Mouse (Mus musculus) kidney, postnatal 0 days (tissue): ENCODE measurements around the gene Thrb. TPM values are rescaled to one million over a fixed set of nuclear protein-coding genes. Genes with fewer than 3 reads are reported as not detected.

Experiments used
- ATAC-seq: fragments of 200-750 bp; cut with Nextera tagmentation; replicated peaks from 2 replicates; pipeline ENCODE4 v1.8.0; 2017; ENCODE audit warnings: low read depth, moderate number of reproducible peaks, moderate TSS enrichment, moderate library complexity; ENCODE audit not compliant: low FRiP score
- DNase-seq: peaks from one replicate; pipeline ENCODE4 v3.0.0-alpha.2; 2016; ENCODE audit warnings: low spot score
- H3K27ac ChIP-seq: fragments of 300-500 bp; sonication (generic); 2 replicates; pipeline ENCODE4 v1.5.1; 2014; ENCODE audit warnings: mild to moderate bottlenecking
- H3K27me3 ChIP-seq: fragments of 300-500 bp; sonication (generic); 2 replicates; pipeline ENCODE4 v1.6.1; 2014; ENCODE audit warnings: low read length, mixed read lengths; ENCODE audit not compliant: insufficient read depth
- H3K36me3 ChIP-seq: fragments of 300-500 bp; sonication (generic); 2 replicates; pipeline ENCODE4 v1.6.1; 2014; ENCODE audit warnings: low read length, mixed read lengths; ENCODE audit not compliant: insufficient read depth
- H3K4me1 ChIP-seq: fragments of 300-500 bp; sonication (generic); replicated peaks from 2 replicates; pipeline ENCODE4 v1.6.1; 2014; ENCODE audit warnings: antibody characterized with exemption, low read length, mixed read lengths; ENCODE audit not compliant: insufficient read depth
- H3K4me2 ChIP-seq: fragments of 300-500 bp; sonication (generic); 2 replicates; pipeline ENCODE4 v1.6.1; 2014; ENCODE audit warnings: mild to moderate bottlenecking, low read length, moderate library complexity, mixed read lengths
- H3K4me3 ChIP-seq: fragments of 300-500 bp; sonication (generic); replicated peaks from 2 replicates; pipeline ENCODE4 v1.5.1; 2014; ENCODE audit warnings: low read depth, low read length
- H3K9ac ChIP-seq: fragments of 300-500 bp; sonication (generic); 2 replicates; pipeline ENCODE4 v1.6.1; 2014; ENCODE audit warnings: low read depth, low read length
- H3K9me3 ChIP-seq: fragments of 300-500 bp; sonication (generic); replicated peaks from 2 replicates; pipeline ENCODE4 v1.6.1; 2016; ENCODE audit warnings: low read length, inconsistent platforms, mixed read lengths
- CTCF ChIP-seq: IDR thresholded peaks from 2 replicates; pipeline ENCODE4 v1.5.1; 2016; ENCODE audit warnings: antibody characterized with exemption, low read depth, mild to moderate bottlenecking, moderate library complexity
- WGBS: fragments of 180-500 bp; shearing (Covaris S2); extraction: QIAGEN DNeasy Blood & Tissue Kit; methylation state at CpG from one replicate; pipeline ENCODE4 v1.1.7; 2014; 5-methylcytosine and 5-hydroxymethylcytosine counted together
- polyA plus RNA-seq: library from polyadenylated mRNA; unstranded; fragments of >200 nt; fragmentation: Nextera tagmentation; extraction: Ambion mirVana; gene quantifications from 2 replicates; pipeline ENCODE4 v1.2.1, GENCODE M21; 2015

Thrb gene
- polyA plus RNA-seq, 1 experiment from 2014 or later: 2.9 TPM

DNA sequence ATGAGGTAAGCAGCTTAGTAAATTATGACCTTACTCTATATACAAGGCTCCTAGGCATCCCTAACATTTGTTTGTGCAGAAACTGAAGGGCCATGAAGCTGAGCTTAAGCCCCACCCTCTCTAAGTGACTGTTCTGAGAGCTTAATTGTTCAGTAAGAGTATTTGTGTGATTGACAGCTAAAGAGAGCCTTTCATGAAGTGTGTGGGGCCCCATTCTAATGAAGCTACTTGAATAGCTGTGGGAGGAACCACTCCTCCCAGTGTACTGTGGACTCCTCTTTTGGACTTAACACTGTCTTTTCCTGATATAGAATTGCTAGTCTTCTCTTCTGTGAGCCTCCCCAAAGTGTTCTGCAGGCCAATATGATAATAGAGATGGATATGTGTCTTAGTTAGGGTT lies 88.9 kb downstream of the Thrb start:
- TF ChIP-seq CTCF: no peak
- Histone ChIP-seq H3K27me3 (no peaks in the 10 kb centered on the region), H3K4me1 (no peaks in the 10 kb centered on the region), H3K36me3 (no peaks in the 10 kb centered on the region), H3K9ac (no peak overlapping the region), H3K4me2 (no peak overlapping the region), H3K4me3 (no peak overlapping the region), H3K27ac (no peak overlapping the region), H3K9me3 (no peaks in the 10 kb centered on the region)
- ATAC-seq: no peak
- DNase-seq: no peak

DNA sequence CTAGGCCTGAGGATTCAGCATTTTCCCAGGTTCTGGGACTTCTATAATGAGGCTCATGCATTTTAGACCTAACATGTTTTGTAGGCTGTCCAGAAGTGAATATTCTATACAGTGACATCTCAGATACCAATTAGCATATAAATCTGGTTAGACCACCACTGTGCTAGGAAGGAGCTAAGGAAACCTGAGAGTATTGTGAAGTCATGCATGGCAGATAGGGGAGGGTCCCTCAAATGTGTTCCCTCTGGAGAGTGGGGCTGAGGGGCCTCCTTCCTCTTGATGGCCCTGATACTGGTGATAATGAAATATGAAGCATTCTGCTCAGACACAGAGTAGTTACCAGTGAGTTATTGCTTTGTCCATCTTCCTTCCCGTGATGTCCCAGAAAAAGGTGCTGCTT lies 91.8 kb downstream of the Thrb start:
- Histone ChIP-seq H3K9ac (no peak overlapping the region), H3K27me3 (no peaks in the 10 kb centered on the region), H3K4me3 (no peak overlapping the region), H3K4me2 (no peak overlapping the region), H3K9me3 (no peaks in the 10 kb centered on the region), H3K4me1 (no peaks in the 10 kb centered on the region), H3K36me3 (no peaks in the 10 kb centered on the region), H3K27ac (no peak overlapping the region)
- WGBS: 45% methylated on average over 1 of the region's 1 CpGs
- DNase-seq (no peak), ATAC-seq (no peak; the same call in 1 of the 2 replicates)
- no peak for TF ChIP-seq CTCF

DNA sequence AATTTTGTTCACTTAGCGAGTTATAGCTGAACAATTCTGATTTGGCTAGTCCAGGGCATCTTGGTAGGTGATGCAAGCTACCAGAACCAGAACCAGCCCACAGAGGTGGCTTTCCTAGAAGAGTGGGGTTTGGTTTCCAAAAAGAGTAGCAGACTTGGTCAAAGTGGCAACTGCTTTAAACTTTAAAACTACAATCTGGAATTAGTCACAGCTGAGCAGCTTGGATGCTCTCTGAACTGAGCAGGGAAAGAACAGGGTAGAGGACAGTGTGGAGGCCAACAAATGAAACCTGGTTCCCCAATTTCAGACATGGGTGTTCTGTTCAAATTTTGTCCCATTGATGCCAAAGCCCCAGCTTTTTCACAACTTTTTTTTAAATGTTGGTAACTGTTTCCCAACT lies 93.4 kb downstream of the Thrb start:
- no peaks in the 10 kb centered on the region for H3K4me1 ChIP-seq
- H3K4me2 ChIP-seq: no peak overlapping the region
- no peaks in the 10 kb centered on the region for H3K27me3 ChIP-seq
- ATAC-seq (no peak), DNase-seq (no peak)
- H3K36me3 ChIP-seq: no peaks in the 10 kb centered on the region
- H3K9ac ChIP-seq: no peak overlapping the region
- TF ChIP-seq CTCF: no peak
- H3K4me3 ChIP-seq: no peak overlapping the region
- 95% methylated on average over 1 of the region's 1 CpGs for WGBS
- H3K9me3 ChIP-seq: no peaks in the 10 kb centered on the region
- no peak overlapping the region for H3K27ac ChIP-seq

DNA sequence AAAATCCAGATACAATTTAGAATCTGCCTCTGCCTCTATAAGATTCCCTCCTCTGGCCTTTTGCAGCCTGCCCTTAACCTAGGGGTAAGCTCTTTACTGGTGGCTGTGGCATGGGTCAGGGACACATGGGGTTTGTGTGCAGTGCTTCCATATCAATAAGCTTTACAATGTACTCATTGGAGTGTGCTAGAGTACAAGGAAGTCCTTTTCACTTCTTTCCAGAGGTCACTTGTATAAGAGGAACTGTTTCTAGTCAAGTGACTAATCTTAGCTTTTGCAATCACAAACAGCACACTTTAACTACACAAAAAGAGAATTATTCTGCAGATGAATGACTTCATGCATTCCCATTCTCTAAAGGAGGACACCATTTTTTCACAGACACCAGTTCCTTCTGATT lies 96.7 kb downstream of the Thrb start:
- ATAC-seq: no peak
- Histone ChIP-seq H3K4me3 (no peak overlapping the region), H3K4me2 (no peak overlapping the region), H3K9ac (no peak overlapping the region), H3K27ac (no peak overlapping the region), H3K4me1 (no peaks in the 10 kb centered on the region), H3K36me3 (no peaks in the 10 kb centered on the region), H3K27me3 (no peaks in the 10 kb centered on the region), H3K9me3 (no peaks in the 10 kb centered on the region)
- TF ChIP-seq CTCF: no peak
- DNase-seq: no peak

DNA sequence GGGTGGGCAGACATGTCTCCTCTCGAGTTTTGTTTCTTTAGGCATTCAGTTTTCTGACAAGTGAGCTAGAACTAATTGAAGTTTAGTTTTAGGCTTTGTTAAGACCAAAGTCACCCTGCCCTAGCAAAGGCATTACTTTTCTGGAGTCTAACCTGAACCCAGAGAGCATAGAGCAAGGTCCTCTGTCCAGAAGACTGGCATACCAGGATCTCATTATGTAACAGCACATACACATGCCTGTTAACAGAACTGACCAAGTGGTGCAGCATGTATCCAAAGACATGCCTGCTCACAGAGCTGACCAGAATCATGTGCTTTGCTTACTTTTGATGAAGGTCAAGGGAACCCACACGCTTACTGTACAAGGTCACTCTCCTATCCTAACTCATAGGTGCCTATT lies 107.9 kb downstream of the Thrb start:
- WGBS: 56% methylated on average over 2 of the region's 2 CpGs
- no peak for TF ChIP-seq CTCF
- DNase-seq: no peak
- Histone ChIP-seq H3K4me1 (no peaks in the 10 kb centered on the region), H3K27ac (no peak overlapping the region), H3K36me3 (no peaks in the 10 kb centered on the region), H3K9ac (no peak overlapping the region), H3K4me3 (no peak overlapping the region), H3K4me2 (no peak overlapping the region), H3K9me3 (no peaks in the 10 kb centered on the region), H3K27me3 (no peaks in the 10 kb centered on the region)
- ATAC-seq: no peak

DNA sequence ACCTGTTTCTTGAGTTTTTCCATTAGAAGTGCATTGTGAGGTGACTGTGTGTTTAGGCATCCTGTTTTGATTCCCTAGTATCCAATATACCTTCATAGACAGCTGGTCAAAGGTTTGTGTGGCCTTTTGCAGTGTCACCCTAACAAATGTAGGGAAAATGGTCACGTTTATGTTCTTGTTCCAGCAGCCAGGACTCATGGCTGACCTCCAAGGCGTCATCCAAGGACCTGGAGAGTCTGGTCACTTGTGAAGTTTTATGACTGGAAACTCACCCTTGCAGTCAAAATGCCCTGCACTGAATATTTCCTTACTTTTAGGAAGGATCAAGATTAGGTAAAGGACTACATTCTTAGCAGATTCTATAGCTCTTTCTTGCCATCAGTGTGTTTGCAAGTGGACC lies 114.3 kb downstream of the Thrb start:
- no peak for DNase-seq
- H3K4me3 ChIP-seq: no peak overlapping the region
- H3K9ac ChIP-seq: no peak overlapping the region
- no peak for TF ChIP-seq CTCF
- no peak overlapping the region for H3K27ac ChIP-seq
- no peak overlapping the region for H3K4me2 ChIP-seq
- no peak for ATAC-seq
- H3K36me3 ChIP-seq: no peaks in the 10 kb centered on the region
- H3K9me3 ChIP-seq: no peaks in the 10 kb centered on the region
- 45% methylated on average over 2 of the region's 2 CpGs for WGBS
- H3K4me1 ChIP-seq: no peaks in the 10 kb centered on the region
- H3K27me3 ChIP-seq: no peaks in the 10 kb centered on the region

DNA sequence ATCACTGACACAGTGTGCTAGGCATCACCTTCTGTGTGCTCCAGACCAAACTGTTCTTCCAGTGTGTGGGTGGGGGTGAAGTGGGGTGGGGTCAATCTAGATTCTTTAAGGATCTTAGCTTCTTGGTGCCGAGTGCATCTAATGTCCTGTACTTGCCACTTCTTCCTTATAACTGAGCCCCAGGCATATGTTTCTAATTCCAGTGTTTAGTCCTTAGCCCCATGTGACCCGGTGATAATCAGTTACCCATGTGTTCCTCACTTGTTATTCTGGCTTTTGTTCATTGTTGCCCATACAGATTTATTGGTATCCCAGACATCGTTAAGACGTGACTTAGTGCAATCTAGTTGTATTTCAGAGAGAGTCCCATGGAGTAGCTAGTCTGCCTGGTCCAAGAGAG lies 121.9 kb downstream of the Thrb start:
- DNase-seq: no peak
- no peak overlapping the region for H3K9ac ChIP-seq
- no peaks in the 10 kb centered on the region for H3K4me1 ChIP-seq
- no peaks in the 10 kb centered on the region for H3K9me3 ChIP-seq
- WGBS: 69% methylated on average over 4 of the region's 4 CpGs
- TF ChIP-seq CTCF: no peak
- ATAC-seq: no peak
- no peak overlapping the region for H3K4me2 ChIP-seq
- no peaks in the 10 kb centered on the region for H3K27me3 ChIP-seq
- no peak overlapping the region for H3K27ac ChIP-seq
- H3K36me3 ChIP-seq: no peaks in the 10 kb centered on the region
- H3K4me3 ChIP-seq: no peak overlapping the region
